Mouse (Mus musculus) hindbrain, embryonic 13.5 days (tissue): ENCODE results near the gene Nol4l. TPM values are rescaled to one million over a fixed set of nuclear protein-coding genes. Genes with fewer than 3 reads are reported as not detected.

Experiments
- ATAC-seq: fragments of 200-750 bp; cut with Nextera tagmentation; 2 replicates; pipeline ENCODE4 v1.8.0; 2017; ENCODE audit warnings: moderate TSS enrichment; ENCODE audit not compliant: low FRiP score
- H3K27ac ChIP-seq: fragments of 300-500 bp; sonication (generic); 2 replicates; pipeline ENCODE4 v1.5.1; 2015; ENCODE audit warnings: inconsistent platforms, mild to moderate bottlenecking, moderate library complexity
- H3K27me3 ChIP-seq: fragments of 300-500 bp; sonication (generic); 2 replicates; pipeline ENCODE4 v1.6.1; 2015; ENCODE audit warnings: mild to moderate bottlenecking, inconsistent platforms
- H3K36me3 ChIP-seq: fragments of 300-500 bp; sonication (generic); 2 replicates; pipeline ENCODE4 v1.6.1; 2015; ENCODE audit warnings: mild to moderate bottlenecking, inconsistent platforms
- H3K4me1 ChIP-seq: fragments of 300-500 bp; sonication (generic); replicated peaks from 2 replicates; pipeline ENCODE4 v1.6.1; 2015; ENCODE audit warnings: inconsistent platforms
- H3K4me2 ChIP-seq: fragments of 300-500 bp; sonication (generic); 2 replicates; pipeline ENCODE4 v1.6.1; 2015; ENCODE audit warnings: inconsistent platforms, mild to moderate bottlenecking, moderate library complexity
- H3K4me3 ChIP-seq: fragments of 300-500 bp; sonication (generic); 2 replicates; pipeline ENCODE4 v1.5.1; 2015; ENCODE audit warnings: mild to moderate bottlenecking, inconsistent platforms
- H3K9ac ChIP-seq: fragments of 300-500 bp; sonication (generic); 2 replicates; pipeline ENCODE4 v1.6.1; 2015; ENCODE audit warnings: mild to moderate bottlenecking, inconsistent platforms
- H3K9me3 ChIP-seq: fragments of 300-500 bp; sonication (generic); 2 replicates; pipeline ENCODE4 v1.6.1; 2016; ENCODE audit warnings: inconsistent platforms
- WGBS: fragments of 180-500 bp; shearing (Covaris S2); methylation state at CpG from one replicate; pipeline ENCODE4 v1.1.7; 2015; 5-methylcytosine and 5-hydroxymethylcytosine counted together
- polyA plus RNA-seq: library from polyadenylated mRNA; unstranded; fragments of >200 nt; fragmentation: Nextera tagmentation; extraction: Ambion mirVana; gene quantifications from 2 replicates; pipeline ENCODE4 v1.2.1, GENCODE M21; 2015

Nol4l gene
- polyA plus RNA-seq, 1 experiment from 2014 or later, result 42.4 TPM

GRCm38 (mm10) chr2:153428485-153428884, 101.3 kb downstream of the Nol4l start:
- 82% methylated on average over 2 of the region's 2 CpGs for WGBS
- H3K27me3 ChIP-seq, result no peaks in the 10 kb centered on the region
- H3K4me1 ChIP-seq, result peaks cover 76% of the 10 kb centered on the region
- H3K4me2 ChIP-seq, result no peak overlapping the region
- H3K9me3 ChIP-seq, result no peaks in the 10 kb centered on the region
- ATAC-seq, result no peak
- no peak overlapping the region for H3K27ac ChIP-seq
- H3K4me3 ChIP-seq, result no peak overlapping the region
- H3K36me3 ChIP-seq, result peaks cover 81% of the 10 kb centered on the region
- no peak overlapping the region for H3K9ac ChIP-seq

- no peak for ATAC-seq
- no peaks in the 10 kb centered on the region for H3K27me3 ChIP-seq
- H3K36me3 ChIP-seq, result peaks cover 73% of the 10 kb centered on the region
- peaks cover 76% of the 10 kb centered on the region for H3K4me1 ChIP-seq
- no peak overlapping the region for H3K4me3 ChIP-seq
- peak overlapping the region; percentile 83 for H3K27ac ChIP-seq
- no peaks in the 10 kb centered on the region for H3K9me3 ChIP-seq
- H3K4me2 ChIP-seq, result no peak overlapping the region
- no peak overlapping the region for H3K9ac ChIP-seq
- WGBS, result 20% methylated on average over 2 of the region's 2 CpGs
Observed at GRCm38 (mm10) chr2:153426931-153427330, 102.8 kb downstream of the Nol4l start.

GRCm38 (mm10) chr2:153425998-153426670, 103.6 kb downstream of the Nol4l start:
- H3K9me3 ChIP-seq, result no peaks in the 10 kb centered on the region
- peaks cover 78% of the 10 kb centered on the region for H3K4me1 ChIP-seq
- H3K4me3 ChIP-seq, result no peak overlapping the region
- 18% methylated on average over 9 of the region's 9 CpGs for WGBS
- no peaks in the 10 kb centered on the region for H3K27me3 ChIP-seq
- peaks cover 65% of the 10 kb centered on the region for H3K36me3 ChIP-seq
- 0 out of 2 replicates have a peak overlapping the region, but pooled peaks have one; percentile 43 for H3K9ac ChIP-seq
- no peak overlapping the region for H3K4me2 ChIP-seq
- ATAC-seq, result peak; percentile 80
- H3K27ac ChIP-seq, result peak overlapping the region; percentile 83

- no peak; the same call in 1 of the 2 replicates for ATAC-seq
Observed at GRCm38 (mm10) chr2:153425124-153425844, 104.5 kb downstream of the Nol4l start.

GRCm38 (mm10) chr2:153424557-153424956, 105.2 kb downstream of the Nol4l start:
- no peaks in the 10 kb centered on the region for H3K27me3 ChIP-seq
- ATAC-seq, result no peak
- H3K36me3 ChIP-seq, result peaks cover 65% of the 10 kb centered on the region
- H3K4me1 ChIP-seq, result peaks cover 81% of the 10 kb centered on the region
- peak overlapping the region; percentile 24; the same call in 1 of the 2 replicates for H3K9ac ChIP-seq
- H3K27ac ChIP-seq, result peak overlapping the region; percentile 35; the same call in 1 of the 2 replicates
- H3K4me3 ChIP-seq, result no peak overlapping the region
- 86% methylated on average over 8 of the region's 8 CpGs for WGBS
- no peak overlapping the region for H3K4me2 ChIP-seq
- no peaks in the 10 kb centered on the region for H3K9me3 ChIP-seq

More at GRCm38 (mm10) chr2:153425124-153425844, 104.5 kb downstream of the Nol4l start:
- Histone ChIP-seq H3K4me1 (peaks cover 81% of the 10 kb centered on the region), H3K27me3 (no peaks in the 10 kb centered on the region), H3K9ac (no peak overlapping the region), H3K9me3 (no peaks in the 10 kb centered on the region), H3K4me3 (no peak overlapping the region), H3K4me2 (no peak overlapping the region), H3K36me3 (peaks cover 64% of the 10 kb centered on the region), H3K27ac (peak overlapping the region; percentile 83)
- WGBS, result 89% methylated on average over 4 of the region's 4 CpGs

- H3K36me3 ChIP-seq, result peaks cover 65% of the 10 kb centered on the region
- peak overlapping the region; percentile 60 for H3K27ac ChIP-seq
- H3K4me1 ChIP-seq, result peaks cover 72% of the 10 kb centered on the region
- H3K4me2 ChIP-seq, result no peak overlapping the region
- no peaks in the 10 kb centered on the region for H3K9me3 ChIP-seq
- 83% methylated on average over 3 of the region's 3 CpGs for WGBS
- no peak for ATAC-seq
- H3K4me3 ChIP-seq, result no peak overlapping the region
- H3K9ac ChIP-seq, result 0 out of 2 replicates have a peak overlapping the region, but pooled peaks have one; percentile 6
- H3K27me3 ChIP-seq, result no peaks in the 10 kb centered on the region
Observed at GRCm38 (mm10) chr2:153423113-153423512, 106.7 kb downstream of the Nol4l start.

GRCm38 (mm10) chr2:153422051-153422450, 107.7 kb downstream of the Nol4l start:
- peaks cover 67% of the 10 kb centered on the region for H3K36me3 ChIP-seq
- H3K4me1 ChIP-seq, result peaks cover 61% of the 10 kb centered on the region
- H3K9me3 ChIP-seq, result no peaks in the 10 kb centered on the region
- ATAC-seq, result peak; percentile 44
- H3K27me3 ChIP-seq, result no peaks in the 10 kb centered on the region
- H3K4me3 ChIP-seq, result no peak overlapping the region
- H3K9ac ChIP-seq, result peak overlapping the region; percentile 24; the same call in 1 of the 2 replicates
- WGBS, result 18% methylated on average over 5 of the region's 5 CpGs
- 0 out of 2 replicates have a peak overlapping the region, but pooled peaks have one; percentile 8 for H3K27ac ChIP-seq
- H3K4me2 ChIP-seq, result no peak overlapping the region

GRCm38 (mm10) chr2:153421233-153421632, 108.5 kb downstream of the Nol4l start:
- Histone ChIP-seq H3K9ac (no peak overlapping the region), H3K4me3 (no peak overlapping the region), H3K4me2 (no peak overlapping the region), H3K4me1 (peaks cover 56% of the 10 kb centered on the region), H3K9me3 (no peaks in the 10 kb centered on the region), H3K36me3 (peaks cover 75% of the 10 kb centered on the region), H3K27ac (no peak overlapping the region), H3K27me3 (no peaks in the 10 kb centered on the region)
- no peak for ATAC-seq

- peaks cover 28% of the 10 kb centered on the region for H3K4me1 ChIP-seq
- 85% methylated on average over 1 of the region's 1 CpGs for WGBS
- H3K4me2 ChIP-seq, result no peak overlapping the region
- H3K36me3 ChIP-seq, result peaks cover 81% of the 10 kb centered on the region
- no peaks in the 10 kb centered on the region for H3K9me3 ChIP-seq
- H3K27ac ChIP-seq, result no peak overlapping the region
- no peaks in the 10 kb centered on the region for H3K27me3 ChIP-seq
- no peak overlapping the region for H3K4me3 ChIP-seq
- H3K9ac ChIP-seq, result no peak overlapping the region
- ATAC-seq, result no peak
Observed at GRCm38 (mm10) chr2:153418381-153418780, 111.4 kb downstream of the Nol4l start.

GRCm38 (mm10) chr2:153417841-153418240, 111.9 kb downstream of the Nol4l start:
- Histone ChIP-seq H3K4me2 (no peak overlapping the region), H3K9ac (no peak overlapping the region), H3K27ac (no peak overlapping the region), H3K4me1 (peaks cover 22% of the 10 kb centered on the region), H3K9me3 (no peaks in the 10 kb centered on the region), H3K36me3 (peaks cover 82% of the 10 kb centered on the region), H3K27me3 (no peaks in the 10 kb centered on the region), H3K4me3 (no peak overlapping the region)
- 94% methylated on average over 12 of the region's 12 CpGs for WGBS
- ATAC-seq, result no peak

- Histone ChIP-seq H3K36me3 (peaks cover 98% of the 10 kb centered on the region), H3K4me2 (no peak overlapping the region), H3K27ac (no peak overlapping the region), H3K9me3 (no peaks in the 10 kb centered on the region), H3K4me3 (no peak overlapping the region), H3K9ac (no peak overlapping the region), H3K4me1 (0 out of 2 replicates have a peak, but pooled peaks cover 5% of the 10 kb centered on the region), H3K27me3 (no peaks in the 10 kb centered on the region)
- WGBS, result 46% methylated on average over 2 of the region's 2 CpGs
- no peak for ATAC-seq
Observed at GRCm38 (mm10) chr2:153414607-153415006, 115.2 kb downstream of the Nol4l start.

- Histone ChIP-seq H3K9ac (no peak overlapping the region), H3K27ac (no peak overlapping the region), H3K4me1 (no peaks in the 10 kb centered on the region), H3K4me2 (no peak overlapping the region), H3K27me3 (no peaks in the 10 kb centered on the region), H3K4me3 (no peak overlapping the region), H3K36me3 (peaks cover 96% of the 10 kb centered on the region), H3K9me3 (no peaks in the 10 kb centered on the region)
- WGBS, result 67% methylated on average over 6 of the region's 6 CpGs
- no peak for ATAC-seq
Observed at GRCm38 (mm10) chr2:153412563-153412962, 117.2 kb downstream of the Nol4l start.
